Mouse (Mus musculus) olfactory bulb, adult 2 months (tissue): ENCODE measurements at regions not wholly inside any gene's neighbourhood (a gene's known extent, or its start where the extent isn't known, plus 50 kb on each side); places are given as distances from the start of the nearest gene placed in this dataset.

ENCODE experiments used
- H3K27ac ChIP-seq: fragments of 200-500 bp; 2 replicates; pipeline ENCODE4 v1.5.1; 2012; ENCODE audit warnings: low read depth, low read length; ENCODE audit not compliant: insufficient read depth
- H3K4me1 ChIP-seq: fragments of 200-500 bp; 2 replicates; pipeline ENCODE4 v1.6.1; 2012; ENCODE audit warnings: low read length; ENCODE audit not compliant: control insufficient read depth, insufficient read depth
- H3K4me3 ChIP-seq: fragments of 200-500 bp; 2 replicates; pipeline ENCODE4 v1.5.1; 2012; ENCODE audit warnings: mild to moderate bottlenecking, low read depth, low read length, moderate library complexity; ENCODE audit not compliant: insufficient read depth
- CTCF ChIP-seq: fragments of 200-500 bp; IDR thresholded peaks from 2 replicates; pipeline ENCODE4 v1.5.1; 2012; ENCODE audit warnings: low read depth, mild to moderate bottlenecking, low read length, moderate library complexity; ENCODE audit not compliant: insufficient read depth
- POLR2A ChIP-seq: fragments of 200-500 bp; IDR thresholded peaks from 2 replicates; pipeline ENCODE4 v1.6.1; 2012; ENCODE audit warnings: mild to moderate bottlenecking, low read depth, low read length, moderate library complexity; ENCODE audit not compliant: insufficient read depth
- WGBS: fragments of 180-500 bp; shearing (Covaris S2); methylation state at CpG from one replicate; pipeline ENCODE4 v1.1.7; 2018; 5-methylcytosine and 5-hydroxymethylcytosine counted together

DNA sequence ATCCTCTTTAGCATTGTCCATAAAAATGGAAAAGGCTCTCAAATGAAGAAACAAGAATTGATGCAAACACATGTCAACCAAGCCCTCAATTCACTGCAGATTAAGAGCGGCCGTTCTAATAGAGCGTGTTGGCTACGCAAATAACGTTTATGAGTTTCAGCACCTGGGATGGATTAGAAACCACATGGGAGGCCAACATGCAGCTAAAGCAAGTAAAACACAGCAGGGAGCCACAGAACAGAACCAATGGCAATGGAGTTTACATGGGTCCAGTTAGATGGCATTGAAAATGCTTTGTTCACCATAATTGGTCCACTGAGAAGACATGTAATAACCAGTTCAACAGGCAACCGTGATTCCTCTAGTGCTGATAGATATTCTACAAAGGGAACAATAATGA, 474.3 kb upstream of the Adamts9 start:
- TF ChIP-seq CTCF (no peak), POLR2A (no peak)
- Histone ChIP-seq H3K27ac (no peak overlapping the region), H3K4me1 (no peaks in the 10 kb centered on the region), H3K4me3 (no peak overlapping the region)
- 88% methylated on average over 6 of the region's 6 CpGs for WGBS

DNA sequence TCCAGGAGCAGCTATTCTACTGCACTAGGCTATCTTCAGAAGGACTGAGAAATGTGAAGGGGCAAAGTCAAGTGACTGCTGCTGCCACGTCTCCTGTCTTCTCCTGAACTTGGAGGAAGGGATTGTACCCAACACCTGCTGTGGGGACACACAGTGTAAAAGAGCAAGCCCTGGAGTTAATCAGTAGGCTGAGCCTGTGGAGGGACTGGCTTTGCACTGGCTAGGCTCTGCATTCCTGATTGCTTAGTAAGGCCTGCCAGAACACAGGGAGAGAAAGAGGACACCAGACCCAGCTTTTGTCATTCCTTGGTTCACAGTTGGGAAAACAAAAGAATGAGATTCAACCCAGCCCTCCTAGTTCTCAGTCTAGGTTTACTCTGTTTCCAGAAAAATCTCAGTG, 472.7 kb upstream of the Adamts9 start:
- WGBS = 62% methylated on average over 1 of the region's 1 CpGs
- Histone ChIP-seq H3K4me3 (no peak overlapping the region), H3K4me1 (no peaks in the 10 kb centered on the region), H3K27ac (no peak overlapping the region)
- no peak for TF ChIP-seq POLR2A
- no peak for TF ChIP-seq CTCF

DNA sequence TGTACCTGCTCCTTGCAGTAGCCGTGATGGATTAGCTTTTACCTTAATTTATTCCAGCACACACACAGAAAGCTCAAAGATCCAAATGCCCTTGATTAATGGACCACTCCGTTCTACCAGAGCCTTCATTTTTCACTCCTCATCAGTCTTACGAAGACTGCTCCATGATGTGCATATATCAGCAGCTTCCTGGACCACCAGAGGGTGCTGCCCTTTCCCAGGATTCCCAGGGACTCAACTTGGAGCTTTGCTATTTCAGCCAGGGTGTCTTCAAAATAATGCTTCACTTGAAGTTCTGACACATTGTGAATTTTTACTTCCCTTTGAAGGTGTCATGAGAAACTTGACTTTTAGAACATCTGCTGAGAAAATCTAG, 467.8 kb upstream of the Adamts9 start:
- Histone ChIP-seq H3K4me1 (no peaks in the 10 kb centered on the region), H3K27ac (no peak overlapping the region), H3K4me3 (no peak overlapping the region)
- WGBS = 93% methylated on average over 3 of the region's 3 CpGs
- TF ChIP-seq POLR2A (no peak), CTCF (no peak)

DNA sequence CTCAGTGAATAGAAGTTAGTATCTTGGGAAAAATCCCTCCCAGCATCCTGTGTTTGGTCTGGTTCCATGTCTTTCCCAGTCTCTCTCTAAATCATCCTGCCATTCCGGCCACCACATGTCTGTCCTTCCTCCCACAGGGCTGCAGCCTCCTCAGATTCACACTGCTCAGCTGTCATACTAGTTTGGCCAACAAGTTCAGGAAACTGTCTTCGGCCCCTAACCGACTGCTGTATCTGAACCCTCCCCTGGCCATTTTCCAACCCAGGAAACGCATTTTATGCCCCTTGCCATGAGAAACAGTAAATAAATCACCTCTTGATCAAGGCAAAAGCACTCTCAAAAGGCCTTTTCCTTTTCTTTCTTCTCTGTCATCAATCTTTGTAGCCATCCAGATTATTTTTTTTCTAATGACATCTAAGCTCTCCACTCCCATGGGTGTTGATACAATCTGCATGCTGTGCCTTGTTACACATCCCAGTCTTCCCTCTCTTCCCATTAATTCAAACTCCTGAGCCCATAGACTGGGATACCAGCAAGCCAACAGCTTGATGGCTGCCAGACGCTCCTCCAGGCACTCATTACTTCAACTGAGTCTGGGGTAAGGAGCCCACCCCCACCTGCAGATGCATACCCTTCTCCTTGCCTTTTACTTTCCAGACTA, 467.3 kb upstream of the Adamts9 start:
- 88% methylated on average over 5 of the region's 5 CpGs for WGBS
- Histone ChIP-seq H3K27ac (no peak overlapping the region), H3K4me3 (no peak overlapping the region), H3K4me1 (no peaks in the 10 kb centered on the region)
- TF ChIP-seq POLR2A = no peak
- no peak for TF ChIP-seq CTCF

DNA sequence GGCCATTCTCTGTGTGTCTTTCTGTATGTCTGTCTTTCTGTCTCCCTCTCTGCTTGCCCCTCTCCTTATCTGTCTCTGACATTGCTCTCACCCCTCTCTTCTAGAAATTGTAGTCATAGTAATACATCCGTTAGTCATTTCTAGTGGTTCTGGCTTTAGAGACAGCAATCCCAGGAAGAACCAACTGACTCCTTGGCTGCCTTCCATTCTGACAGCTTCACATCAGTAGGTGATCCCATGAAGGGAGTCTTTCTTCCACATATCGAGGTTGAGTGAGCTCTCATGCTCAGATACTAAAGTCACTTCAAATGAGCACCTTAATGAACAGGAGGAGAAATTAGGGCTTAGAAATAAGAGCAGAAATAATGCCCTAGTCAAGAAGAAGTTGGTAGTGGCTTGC, 455.3 kb upstream of the Adamts9 start:
- H3K27ac ChIP-seq = no peak overlapping the region
- H3K4me3 ChIP-seq = no peak overlapping the region
- no peak for TF ChIP-seq CTCF
- TF ChIP-seq POLR2A = no peak
- 81% methylated on average over 2 of the region's 2 CpGs for WGBS
- no peaks in the 10 kb centered on the region for H3K4me1 ChIP-seq

DNA sequence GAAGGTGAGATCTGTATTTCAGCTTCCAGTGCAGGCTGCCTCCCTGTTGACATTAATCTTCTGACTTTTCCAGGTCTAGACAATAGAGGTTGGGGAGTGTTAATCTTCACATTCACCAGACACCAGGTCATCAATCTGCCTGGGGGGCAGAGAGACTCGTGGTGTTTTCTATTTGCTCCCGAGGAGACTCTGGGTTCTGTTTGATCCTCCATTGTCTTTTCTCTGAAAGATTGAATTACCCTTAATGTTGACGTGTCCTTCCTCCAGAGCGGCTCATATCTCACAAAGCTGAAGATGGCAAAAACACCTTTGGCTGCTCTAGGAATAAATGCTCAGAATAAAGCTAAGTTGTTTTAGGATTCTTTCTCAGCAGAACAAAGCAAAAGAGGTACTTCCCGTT, 453.8 kb upstream of the Adamts9 start:
- H3K27ac ChIP-seq = no peak overlapping the region
- TF ChIP-seq CTCF = no peak
- no peak for TF ChIP-seq POLR2A
- no peaks in the 10 kb centered on the region for H3K4me1 ChIP-seq
- H3K4me3 ChIP-seq = no peak overlapping the region
- 83% methylated on average over 5 of the region's 5 CpGs for WGBS

DNA sequence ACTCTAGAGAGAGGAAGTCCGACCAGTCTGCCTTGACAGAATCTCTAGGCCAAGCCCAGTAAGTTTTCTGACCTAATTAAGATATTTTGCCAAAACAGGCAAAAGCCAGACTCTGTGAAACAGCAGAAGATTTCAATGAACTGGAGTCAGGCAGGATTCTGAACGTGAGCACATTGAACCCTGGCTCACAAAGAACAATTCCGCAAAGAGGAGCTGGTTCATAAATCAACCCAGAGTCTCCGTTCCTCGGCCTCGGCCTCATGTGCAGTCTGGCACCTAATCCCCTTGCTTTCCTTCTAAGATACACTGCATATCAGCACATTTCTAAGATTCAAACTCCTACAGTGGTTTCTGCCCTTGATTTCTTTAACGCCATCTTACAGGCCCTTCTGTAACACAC, 452.7 kb upstream of the Adamts9 start:
- TF ChIP-seq POLR2A (no peak), CTCF (no peak)
- WGBS = 70% methylated on average over 7 of the region's 7 CpGs
- no peaks in the 10 kb centered on the region for H3K4me1 ChIP-seq
- H3K27ac ChIP-seq = no peak overlapping the region
- H3K4me3 ChIP-seq = no peak overlapping the region

DNA sequence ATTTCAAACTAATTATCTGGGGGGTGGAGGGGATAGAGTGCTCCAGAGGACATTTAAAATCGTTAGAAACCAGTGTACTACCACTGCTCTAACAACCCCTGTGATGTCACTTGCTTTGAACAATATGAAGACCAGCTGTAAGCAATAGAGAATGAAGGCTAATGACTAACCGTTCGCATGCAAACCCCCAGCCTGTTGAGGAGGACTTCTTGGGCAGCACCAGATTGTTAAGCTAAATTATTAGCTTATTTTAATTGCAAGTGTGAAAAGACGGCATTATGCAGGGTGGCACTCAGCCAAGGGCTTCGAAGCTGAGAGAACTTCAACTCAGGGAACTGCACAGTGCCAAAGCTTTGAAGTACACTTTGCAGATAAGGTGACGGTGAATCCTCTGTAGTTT, 452.0 kb upstream of the Adamts9 start:
- WGBS = 19% methylated on average over 6 of the region's 6 CpGs
- Histone ChIP-seq H3K27ac (no peak overlapping the region), H3K4me1 (no peaks in the 10 kb centered on the region), H3K4me3 (no peak overlapping the region)
- TF ChIP-seq CTCF = no peak
- TF ChIP-seq POLR2A = no peak

DNA sequence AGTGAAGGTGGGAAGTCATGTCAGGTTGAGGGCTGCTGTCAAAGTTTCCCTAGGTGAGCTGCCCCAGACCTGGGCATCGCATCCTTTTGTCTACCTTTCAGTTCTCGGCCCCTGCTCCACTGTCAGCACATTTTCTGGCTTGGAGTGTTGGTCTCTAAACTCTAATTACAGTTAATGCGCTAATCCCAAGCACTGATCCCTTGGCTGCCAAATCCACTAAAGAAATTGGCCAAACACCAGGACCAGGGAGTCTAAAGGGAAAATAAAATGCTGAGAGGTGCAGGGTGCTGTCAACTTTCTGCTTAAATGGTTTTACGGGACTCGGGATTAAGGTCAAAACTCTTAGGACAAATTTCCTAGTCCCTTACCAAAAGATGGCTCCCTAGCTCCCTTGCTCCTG, 450.3 kb upstream of the Adamts9 start:
- H3K4me3 ChIP-seq = no peak overlapping the region
- H3K27ac ChIP-seq = no peak overlapping the region
- TF ChIP-seq CTCF = no peak
- TF ChIP-seq POLR2A = no peak
- 66% methylated on average over 5 of the region's 5 CpGs for WGBS
- H3K4me1 ChIP-seq = no peaks in the 10 kb centered on the region

DNA sequence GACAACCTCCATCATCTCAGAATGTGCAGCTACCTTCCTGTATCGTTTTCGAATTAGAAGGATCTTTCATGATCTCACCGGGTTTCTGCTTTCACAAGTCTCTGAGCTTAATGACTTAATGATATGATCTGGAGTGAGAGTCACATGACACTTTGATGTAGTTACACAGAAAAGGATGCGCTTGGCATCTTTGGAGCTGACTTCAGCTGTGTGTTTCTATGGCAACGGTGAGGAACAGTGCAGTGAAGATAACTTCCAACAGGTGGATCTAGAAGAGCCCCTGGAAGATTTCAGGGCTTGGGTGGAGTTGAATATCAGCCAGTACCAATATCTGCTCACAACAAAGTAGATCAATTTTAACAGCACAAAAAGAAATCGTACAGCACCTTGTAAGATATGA, 449.1 kb upstream of the Adamts9 start:
- Histone ChIP-seq H3K27ac (no peak overlapping the region), H3K4me1 (no peaks in the 10 kb centered on the region), H3K4me3 (no peak overlapping the region)
- WGBS = 45% methylated on average over 6 of the region's 6 CpGs
- TF ChIP-seq CTCF (no peak), POLR2A (no peak)
